Mouse (Mus musculus) small intestine, adult 2 months (tissue): Measurements from ENCODE around the gene Tmem8.

ENCODE experiments used
- CTCF ChIP-seq: fragments of 200-500 bp; IDR thresholded peaks from 2 replicates; pipeline ENCODE4 v1.5.1; 2012; ENCODE audit warnings: low read depth, mild to moderate bottlenecking, control low read depth, inconsistent platforms, low read length, moderate library complexity, mixed read lengths; ENCODE audit not compliant: insufficient replicate concordance, insufficient read length; ENCODE audit errors: extremely low read depth
- POLR2A ChIP-seq: fragments of 200-500 bp; IDR thresholded peaks from 2 replicates; pipeline ENCODE4 v1.6.1; 2012; ENCODE audit warnings: low read depth, mild to moderate bottlenecking, control low read depth, inconsistent platforms, low read length, moderate library complexity

DNA sequence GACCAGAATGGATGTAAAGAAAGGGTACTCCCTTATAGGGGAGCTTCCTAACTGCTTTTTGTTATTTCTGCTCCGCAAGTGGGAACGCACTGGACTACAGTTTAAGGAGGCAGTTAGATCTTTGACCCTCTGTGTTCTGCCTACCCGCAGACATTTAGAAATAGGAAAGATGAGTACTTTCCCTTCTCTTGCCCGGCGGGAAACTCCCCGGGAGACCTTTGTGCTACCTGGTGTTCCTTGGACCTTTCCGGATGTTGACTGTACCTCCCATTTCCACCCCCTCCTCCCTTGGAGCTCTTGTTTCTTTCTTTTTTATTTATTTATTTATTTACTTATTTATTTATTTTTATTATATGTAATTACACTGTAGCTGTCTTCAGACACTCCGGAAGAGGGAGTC, 962 bp downstream of the Tmem8 start:
- no peak for TF ChIP-seq CTCF
- TF ChIP-seq POLR2A = no peak
